Mouse (Mus musculus): ENCODE results near the gene Mical2.

Mical2 gene

DNA sequence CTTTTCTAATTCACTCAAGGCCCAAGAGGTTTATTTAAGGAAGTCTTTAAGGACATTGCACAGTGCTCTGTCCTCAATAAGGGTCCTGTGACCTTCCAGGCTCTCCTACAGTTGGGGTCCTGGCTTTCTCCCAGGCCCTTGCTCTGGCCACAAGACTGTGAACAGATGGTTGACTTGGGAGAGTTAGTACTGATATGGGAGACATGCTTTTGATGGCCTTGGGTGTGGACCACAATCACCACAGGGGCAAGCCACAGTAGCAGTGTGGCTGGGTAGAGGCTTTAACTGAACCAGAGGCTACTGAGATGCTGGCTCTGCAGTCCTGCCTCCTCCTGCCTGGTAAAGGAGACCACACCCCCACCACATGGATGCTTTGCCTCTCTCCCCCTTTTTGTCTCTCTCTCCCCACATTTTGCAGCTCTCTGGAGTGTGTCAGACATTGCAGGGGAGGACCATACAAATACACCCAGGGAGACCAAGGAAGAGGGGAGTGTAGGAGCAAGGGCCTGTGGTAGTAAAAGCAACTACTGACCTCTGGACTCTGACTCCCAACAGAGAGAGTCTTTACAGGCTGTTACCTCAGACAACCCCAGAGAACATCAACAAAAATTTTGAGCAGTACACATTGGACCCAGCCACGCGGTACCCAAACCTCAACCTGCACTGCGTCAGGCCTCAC, 94.5 kb downstream of the Mical2 start:
- no peak for DNase-seq

DNA sequence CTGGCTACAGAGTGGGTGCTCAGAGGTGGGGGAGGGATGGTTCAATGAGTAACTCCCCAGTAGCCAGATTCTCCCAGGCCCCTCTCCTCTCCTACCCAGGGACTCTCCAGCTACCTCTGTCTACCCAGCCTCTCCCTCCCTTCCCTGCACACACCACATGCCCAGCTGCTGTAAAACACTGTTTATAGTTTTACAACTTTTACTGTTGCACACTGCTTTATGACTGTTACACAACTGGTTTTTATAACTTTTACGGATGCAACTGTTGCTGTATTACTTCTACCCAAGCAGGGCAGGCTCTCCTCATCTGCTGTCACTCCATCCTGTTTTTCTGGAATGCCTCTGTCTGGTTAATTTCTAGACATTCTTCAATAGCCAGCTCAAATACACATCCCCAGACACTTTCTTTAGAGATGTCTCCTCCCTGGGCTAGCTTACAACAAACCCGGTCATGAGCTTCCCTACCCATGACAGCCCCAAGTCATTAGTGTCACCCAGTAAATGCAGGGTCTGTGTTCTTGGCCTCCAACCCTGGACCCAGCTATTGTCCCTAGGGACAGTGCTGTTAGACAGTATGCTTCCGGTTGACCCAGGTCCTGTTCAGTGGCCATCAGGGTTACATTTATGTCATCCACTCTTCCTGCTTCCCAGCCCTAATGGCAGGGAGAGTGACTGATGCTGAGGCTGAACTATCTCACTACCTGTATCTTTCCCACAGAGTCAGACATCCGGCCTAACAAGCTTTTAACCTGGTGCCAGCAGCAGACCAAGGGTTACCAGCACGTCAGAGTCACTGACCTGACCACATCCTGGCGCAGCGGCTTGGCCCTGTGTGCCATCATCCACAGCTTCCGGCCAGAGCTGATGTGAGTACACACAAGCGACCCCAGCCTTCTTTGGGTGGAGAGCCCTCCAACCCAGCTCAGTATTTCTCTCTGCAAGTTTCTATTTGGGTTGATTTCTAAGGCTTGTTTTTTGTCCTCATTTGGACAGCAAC, 96.4 kb downstream of the Mical2 start:
- peak; percentile 24 to 48 for DNase-seq

DNA sequence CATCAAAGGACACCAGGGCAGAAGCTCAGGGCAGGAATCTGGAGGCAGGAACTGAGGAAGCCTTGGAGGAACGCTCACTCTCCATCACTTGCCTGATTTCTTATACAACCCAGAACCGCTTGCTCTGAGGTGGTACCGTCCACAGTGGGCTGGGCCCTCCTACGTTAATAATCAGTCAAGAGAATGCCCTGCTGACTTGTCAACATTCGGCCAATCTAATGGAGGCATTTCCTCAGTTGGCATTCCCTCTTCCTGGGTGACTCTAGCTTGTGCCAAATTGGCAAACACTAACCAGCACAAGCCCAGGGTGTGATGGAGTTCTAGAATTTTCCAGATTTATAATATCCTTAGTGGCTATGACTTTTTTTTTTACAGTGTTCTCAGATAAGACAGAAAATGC, 98.9 kb downstream of the Mical2 start:
- no peak for DNase-seq

DNA sequence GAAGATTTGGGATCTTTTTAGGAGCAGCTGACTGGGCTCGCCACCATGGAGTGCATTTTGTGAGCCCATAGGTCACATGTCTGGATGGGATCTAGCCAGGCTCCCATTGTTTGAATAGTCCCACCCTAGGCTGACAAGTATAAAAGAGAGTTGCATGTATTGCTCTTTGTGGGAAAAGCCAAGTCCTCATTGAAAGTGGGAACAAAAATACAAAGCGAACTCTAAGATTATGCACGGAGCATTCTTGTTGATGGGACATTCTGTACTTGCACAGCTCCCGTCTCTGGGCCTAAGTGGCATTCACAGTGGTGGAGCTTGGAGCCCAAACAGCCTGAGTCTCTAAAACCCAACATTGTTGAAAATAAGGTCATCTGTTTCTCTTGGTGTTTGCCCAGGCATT, 101.2 kb downstream of the Mical2 start:
- DNase-seq, result no peak

DNA sequence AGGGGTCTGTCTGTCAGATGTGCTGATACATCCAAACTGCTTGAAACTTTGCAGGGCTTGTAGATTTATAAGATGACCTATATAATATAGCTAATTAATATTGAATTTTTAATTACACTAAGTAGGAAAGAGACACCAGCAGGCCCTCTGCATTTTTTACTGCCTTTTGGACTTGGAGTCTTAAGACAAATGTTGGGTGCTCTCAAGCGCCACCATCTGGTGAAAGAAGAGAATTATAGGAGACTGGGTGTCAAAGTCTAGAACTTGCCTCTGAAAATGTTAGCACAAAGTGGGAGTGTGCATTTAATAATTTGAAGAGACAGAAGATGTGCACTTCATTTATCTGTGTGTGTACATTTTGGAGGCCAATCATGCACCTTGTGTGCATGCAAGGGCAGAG, 103.3 kb downstream of the Mical2 start:
- DNase-seq, result no peak

DNA sequence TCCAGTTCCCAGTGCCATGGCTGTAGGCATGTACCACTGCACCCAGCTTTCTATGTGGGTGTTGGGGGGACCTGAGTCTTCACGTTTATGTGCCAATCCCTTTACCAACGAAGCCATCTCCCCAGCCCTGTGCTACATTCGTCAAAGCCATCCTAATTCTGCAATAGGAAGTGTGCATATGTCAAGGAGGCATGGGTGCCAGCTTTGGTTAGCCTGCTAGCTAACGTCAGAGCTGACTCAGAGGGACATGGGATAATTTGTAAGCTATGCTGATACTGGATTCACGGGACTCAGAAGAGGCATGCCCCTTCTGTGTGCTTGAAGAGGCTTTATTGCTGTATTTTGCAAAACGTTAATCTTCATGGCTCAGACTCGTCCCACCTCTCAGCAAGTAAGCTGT, 103.8 kb downstream of the Mical2 start:
- DNase-seq, result no peak

DNA sequence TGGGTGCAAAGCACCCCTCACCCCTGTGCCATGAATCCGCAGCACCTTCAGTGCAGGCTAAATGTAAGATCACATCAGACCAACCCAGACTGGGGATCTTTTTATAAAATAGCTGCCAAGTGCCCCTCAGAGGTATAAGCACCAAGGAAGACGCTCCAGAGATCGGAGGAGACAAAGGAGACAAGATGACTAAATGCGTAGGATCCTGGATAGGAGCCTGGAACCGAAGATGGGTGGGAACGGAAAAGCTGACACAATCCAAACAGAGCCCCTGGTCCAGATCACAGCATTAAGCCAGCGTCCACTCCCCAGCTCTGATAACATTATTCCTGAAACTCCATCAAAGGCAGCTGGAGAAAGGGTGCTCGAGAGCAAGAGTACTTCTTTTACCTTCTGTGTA, 105.3 kb downstream of the Mical2 start:
- no peak for DNase-seq

DNA sequence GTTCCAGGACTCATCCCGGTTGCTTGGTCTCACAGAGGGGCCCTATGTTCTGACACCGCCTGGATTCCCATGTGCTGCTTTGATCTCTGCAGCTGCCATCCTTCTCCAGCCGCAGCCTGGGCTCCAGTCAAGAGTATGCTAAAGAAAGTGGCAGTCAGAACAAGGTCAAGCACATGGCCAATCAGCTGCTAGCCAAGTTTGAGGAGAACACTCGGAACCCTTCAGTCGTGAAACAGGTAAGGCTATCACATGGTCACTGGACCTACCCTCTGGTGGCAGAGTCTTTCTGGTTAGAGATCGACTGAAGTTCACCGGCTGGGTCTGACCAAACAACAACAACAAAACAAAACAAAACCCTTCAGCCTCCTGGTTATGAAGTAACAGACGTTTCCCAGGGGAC, 106.1 kb downstream of the Mical2 start:
- no peak for DNase-seq

DNA sequence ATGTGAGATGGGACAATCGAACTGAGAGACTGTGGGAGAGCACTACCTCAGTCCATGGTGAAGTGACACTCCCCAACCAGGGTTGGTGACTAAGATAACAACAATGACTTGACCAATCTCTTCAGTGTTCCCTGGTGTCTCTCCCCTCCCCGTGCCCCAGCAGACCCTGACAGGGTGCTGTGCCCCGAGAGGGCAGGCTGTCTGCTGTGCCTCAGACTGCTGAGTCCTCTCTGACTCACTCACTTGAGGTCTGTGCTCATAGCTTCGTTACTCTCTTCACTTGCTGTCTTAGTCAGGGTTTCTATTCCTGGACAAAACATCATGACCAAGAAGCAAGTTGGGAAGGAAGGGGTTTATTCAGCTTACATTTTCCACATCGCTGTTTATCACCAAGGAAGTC, 106.8 kb downstream of the Mical2 start:
- DNase-seq, result no peak

DNA sequence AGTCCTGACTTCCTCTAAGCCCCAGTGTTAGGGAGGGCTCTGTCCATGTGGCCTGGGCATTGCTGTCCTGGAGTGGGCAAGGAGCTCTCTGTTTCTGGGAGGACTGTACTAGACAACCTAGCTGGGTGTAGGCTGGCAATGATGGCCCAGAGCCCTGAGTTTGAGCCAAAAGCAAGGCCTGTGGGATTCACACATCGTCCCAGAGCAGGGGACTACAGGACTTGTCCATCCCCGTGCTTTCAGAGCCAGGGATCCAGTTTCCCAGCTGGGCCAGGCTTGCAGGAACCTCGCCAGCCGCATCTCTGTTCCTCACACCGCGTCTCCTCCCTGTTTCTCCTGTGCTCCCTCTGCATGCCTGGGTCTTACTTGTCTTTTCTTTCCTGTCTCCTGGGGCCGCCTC, 107.7 kb downstream of the Mical2 start:
- no peak for DNase-seq

DNA sequence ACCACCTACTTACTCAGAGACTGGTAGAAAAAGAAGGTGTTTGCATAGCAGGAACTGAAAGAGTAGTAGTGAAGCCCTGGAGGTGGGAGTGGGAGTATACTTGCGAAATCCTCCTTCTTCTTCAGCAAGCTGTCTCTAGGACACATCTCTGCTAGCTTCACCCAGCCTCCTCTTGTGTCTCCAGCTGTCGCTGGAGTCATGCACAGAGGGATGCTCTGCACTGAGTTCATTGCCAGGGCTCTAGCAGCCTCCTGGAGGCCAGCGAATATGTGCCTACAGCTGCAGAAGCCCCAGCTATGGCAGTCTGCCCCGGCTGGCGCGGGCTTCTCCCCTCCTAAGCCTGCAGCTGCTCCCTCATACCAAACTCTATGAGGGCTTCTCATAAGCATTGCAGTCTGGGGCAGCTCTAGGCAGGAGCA, 110.6 kb downstream of the Mical2 start:
- no peak for DNase-seq

DNA sequence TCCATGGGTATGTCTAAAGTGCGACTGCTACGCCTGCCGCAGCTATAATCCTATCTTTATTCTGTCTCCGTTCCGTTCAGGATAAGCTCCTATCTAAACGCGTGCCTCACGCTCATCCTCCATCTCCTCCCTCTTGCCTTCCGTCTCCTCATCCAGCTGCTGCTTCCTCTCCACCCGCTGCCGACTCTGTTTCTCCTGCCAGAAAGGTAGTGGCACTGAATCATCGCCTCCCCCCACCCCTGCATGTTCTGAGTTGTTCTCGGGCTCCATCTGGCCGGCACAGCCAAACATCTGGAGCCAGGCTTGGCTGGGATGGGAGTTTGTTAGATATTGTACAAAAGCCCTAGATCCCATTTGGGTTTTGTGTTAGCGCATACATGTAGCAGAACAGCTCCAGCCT, 111.1 kb downstream of the Mical2 start:
- no peak for DNase-seq

DNA sequence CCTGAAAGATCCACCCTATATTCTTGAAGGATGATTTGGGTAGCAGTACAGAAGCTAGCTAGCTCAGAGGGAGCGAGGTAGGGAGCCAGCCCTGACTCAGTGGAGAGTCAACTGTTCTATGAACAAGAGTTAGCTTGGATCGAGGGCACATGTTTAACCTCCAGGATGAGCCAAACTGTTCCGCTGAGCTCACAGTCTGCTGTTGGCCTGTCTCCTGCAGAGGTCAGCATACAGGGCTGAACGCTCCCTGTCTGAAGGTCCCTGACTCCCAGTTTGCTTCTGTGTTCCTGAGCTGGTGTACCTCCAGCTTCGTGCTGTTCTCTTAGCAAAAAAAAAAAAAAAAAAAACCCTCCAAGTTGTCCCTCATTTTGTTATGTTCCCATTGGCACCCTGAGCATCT, 112.1 kb downstream of the Mical2 start:
- no peak for DNase-seq

DNA sequence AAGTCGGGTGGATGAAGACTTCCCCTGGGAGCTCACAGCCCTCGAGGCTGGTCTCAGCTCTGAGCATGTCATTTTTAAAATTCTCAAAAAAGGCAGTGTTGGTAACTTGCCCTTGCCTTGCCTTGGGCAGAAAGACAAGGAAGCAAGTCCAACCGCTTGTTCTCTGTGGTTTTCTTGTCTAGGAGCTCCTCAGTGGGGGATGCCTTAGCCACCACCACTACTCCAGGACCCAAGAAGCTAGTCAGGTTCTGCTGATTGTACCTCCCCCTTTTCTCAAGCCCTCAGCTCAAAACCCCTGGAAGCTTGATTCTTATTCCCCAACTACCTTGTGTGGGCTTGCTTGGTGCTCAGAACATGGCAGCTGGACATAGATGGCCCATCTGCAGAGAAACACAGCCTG, 115.4 kb downstream of the Mical2 start:
- no peak for DNase-seq

DNA sequence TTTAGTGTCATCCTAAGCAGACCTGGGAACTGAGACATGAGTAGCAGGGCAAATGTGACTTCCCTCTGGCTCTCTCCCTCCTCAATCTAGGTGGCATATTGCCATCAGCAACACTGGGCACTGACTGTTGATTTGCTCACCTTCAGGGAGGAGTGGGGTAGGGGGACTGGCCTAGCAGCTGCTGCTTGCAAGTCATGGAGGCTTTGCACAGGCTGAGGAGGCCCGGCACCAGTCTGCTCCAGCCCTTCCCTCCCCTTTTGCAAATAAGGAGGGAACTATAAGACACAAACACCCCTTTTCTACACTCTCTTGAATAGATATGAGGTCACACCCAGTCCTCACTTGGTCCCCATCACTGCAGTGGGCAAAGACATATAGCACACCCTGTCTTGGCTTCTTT, 120.0 kb downstream of the Mical2 start:
- no peak for DNase-seq

DNA sequence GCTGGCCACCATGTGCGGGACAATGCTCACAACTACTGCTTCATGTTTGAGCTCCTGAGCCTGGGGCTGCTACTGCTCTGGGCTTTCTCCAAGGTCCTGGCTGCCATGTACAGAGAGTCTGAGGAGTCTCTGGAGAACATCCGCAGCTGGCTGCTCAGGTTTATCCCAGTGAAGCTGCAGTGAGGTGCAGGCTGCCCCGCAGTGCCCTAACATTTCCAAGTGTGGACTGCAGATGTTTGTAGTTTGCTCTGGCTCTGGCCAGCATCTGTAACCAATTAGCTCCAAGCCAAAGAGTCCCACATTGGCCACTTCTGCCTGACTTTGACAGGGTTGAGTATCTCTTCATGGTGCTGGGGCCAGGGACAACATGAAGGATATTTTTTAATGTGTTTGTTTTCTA, 125.9 kb downstream of the Mical2 start:
- DNase-seq, result no peak

DNA sequence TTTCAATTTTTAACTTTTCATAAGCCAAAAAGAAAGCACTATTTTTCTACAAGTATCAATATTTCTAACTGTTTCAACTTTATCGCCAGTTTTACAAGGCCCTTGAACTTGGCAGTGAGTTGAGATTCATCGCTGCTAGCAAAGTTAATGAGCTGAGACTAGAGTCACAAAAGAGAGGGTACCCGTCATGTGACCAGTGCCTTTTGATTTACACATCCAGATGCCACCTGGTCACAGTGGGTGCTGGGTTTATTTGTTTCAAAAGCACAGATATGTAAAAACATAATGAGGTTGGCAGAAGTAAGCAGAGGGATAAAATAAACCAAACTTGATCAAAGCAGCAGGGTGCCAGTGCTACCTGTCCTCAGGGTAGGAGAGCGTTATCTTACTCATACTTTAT, 126.3 kb downstream of the Mical2 start:
- DNase-seq, result no peak

DNA sequence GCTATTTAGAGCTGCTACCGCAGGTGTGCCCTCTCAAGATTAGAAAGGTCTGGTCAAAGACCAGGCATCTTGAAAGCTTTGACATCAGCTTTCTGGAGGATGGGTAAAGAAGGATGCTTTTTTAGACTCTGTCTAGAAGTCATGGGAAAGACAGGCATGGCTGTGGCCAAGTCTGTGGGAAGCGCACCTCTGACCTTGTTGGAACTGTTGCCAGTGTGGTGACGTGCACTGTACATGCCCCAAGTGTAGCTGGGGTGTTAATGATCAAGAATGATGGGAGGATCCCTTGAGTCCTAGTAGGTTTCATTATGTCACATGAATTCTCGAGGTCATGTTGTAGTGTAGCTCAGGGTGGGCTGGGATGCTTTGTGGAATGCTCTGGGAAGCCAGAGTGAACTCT, 127.4 kb downstream of the Mical2 start:
- DNase-seq, result no peak

DNA sequence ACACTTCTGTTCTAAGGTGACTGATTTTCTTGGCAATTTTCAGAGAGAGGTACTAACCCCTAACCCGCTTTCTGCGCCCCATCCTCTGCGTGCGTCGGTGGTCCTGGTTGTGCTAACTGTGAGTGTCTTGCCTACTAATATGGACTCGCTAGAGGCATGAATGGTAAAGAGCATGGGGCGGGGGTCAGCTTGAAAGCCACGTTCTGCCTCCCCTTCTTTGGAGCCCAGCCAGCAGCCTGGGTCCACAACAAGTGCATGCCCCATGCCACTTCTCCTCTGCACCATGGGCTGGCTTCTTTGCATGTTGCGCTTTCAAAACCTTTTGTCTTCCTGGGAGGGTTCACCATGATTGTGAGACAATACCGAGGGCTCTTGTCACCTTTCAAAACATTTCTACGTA, 128.3 kb downstream of the Mical2 start:
- DNase-seq, result no peak

DNA sequence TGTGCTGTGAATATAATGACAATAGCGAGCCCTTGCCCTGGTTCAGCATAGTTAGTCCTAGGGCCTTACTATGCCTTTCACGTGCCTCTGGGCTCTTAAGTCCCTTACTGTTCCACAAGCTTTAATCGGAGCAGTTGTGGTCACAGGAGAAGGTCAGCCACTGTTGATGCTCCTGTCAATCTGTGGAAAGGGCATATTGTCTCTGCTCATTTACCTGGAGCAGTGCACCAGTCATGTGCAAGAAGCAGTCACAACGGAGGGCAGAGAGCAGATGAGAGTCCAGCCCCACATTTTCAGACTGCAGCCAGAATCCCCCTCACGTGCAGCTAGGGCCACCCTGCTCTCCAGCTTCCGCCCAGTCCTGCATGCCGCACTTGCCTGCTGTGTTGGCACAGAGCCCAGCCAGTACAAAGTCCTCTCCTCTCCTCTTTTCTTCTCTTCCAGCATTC, 128.9 kb downstream of the Mical2 start:
- no peak for DNase-seq

DNA sequence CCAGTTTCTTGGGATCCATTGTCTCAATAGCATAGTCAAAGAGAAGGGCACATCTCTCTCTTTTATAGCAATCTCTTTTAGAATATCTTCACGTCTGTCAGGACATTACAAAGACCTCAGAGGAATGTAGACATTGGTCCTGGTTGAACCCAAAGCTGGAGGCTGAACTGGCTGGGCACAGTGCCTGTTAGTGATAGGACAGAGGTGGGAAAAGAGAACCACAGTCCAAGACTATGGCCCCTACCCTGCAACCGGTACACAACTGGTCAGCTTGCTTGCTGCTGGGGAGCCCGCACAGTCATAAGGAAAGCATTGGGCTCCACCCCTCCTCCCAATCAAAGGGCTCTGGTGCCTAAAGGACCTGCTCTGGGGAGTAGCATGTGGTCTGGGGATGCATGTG, 133.9 kb downstream of the Mical2 start:
- no peak for DNase-seq

DNA sequence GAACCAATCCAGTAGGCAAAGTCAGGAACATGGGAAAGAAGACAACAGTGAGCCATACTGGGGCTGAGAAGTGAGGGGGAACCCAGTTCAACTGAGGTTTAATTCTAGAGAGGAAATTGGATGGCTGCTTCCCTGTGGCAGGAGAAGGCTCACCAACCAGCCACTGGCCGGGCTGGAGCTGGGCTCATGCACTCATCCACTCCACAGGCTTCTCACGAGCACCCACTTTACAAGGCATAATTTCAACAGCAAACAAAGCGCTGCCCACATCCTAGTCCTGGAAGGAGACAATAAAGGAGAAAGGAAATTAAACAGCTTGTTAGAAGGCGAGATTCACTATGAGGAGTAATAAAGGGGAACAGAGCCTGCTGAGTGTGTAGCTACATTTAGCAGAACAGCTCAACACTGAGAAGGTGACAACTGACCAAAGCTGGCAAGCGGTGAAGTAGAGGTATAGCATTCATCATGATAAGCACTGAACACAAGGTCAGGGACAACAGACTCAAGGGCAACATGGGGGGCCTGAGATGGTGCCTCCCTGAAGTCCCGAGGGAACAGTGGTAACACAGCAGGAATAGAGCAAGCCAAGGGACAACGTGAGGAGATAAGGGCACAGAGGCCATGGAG, 137.0 kb downstream of the Mical2 start:
- no peak for DNase-seq

DNA sequence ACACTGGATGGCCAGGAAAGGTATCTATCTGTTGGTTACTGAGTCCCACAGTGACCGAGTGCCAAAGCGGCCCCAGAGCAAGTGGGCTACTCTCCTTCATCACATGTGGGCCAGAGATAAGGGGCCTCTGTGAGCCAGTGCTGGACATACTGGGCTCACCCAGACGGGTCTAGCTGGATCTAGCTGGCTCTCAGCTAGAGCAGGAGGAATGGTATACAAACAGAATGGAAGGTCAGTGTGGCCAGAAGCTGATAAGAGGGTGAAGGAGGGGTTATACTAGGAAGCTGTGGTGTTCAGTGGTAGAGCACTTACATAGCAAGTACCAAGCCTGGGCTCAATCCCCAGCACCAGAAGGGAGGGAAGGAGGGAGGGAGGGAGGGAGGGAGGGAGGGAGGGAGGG, 140.2 kb downstream of the Mical2 start:
- no peak for DNase-seq

DNA sequence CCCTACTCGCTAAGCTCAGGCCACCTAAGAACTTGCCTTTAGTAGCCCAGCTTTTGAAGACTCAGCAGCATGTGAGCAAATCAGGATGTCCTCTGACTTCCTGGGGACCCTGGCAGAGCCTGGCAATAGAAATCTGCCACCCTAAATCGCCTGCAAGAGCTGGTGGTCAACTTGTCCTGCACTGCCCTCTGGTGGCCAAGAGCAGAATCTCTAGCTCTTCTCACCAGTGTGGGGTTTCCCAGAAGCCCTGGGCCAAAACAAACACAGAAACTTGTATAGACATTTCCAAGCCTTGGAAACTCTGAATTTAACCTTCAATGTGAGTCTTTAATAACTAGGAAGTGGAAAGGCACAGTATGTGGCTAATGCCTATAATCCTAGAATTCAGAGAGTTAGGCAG, 143.4 kb downstream of the Mical2 start:
- DNase-seq, result peak; percentile 47 to 51

Data from thymus, adult 18-20 months (tissue).